Mouse (Mus musculus): ENCODE measurements around the gene Sh3gl2.

Sh3gl2 gene

DNA sequence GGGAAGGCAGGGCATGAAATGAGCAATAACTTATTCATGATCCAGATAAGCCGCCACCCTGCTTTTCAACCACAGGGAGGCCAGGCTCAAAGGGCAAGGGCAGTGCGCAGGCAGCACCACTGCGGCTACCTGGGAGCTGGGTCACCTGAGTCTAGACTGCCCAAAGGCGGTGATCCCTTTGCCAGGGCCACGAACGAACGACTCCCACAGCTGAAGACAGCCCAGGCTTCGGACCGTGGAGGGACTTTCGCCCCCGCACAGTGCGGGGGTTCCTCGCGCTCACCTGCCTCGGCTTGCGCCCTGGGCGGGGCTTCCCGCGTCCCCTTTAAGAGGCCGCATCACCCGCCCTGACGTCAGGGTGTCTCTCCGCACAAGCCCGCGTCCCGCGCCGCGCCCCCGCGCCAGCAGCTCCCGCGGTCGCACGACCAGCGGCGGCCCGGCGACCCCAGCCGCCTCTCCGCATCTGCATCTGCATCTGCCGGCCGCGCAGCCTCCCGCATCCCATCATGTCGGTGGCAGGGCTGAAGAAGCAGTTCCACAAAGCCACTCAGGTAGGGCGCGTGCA is at the start of gene Sh3gl2:
Gene Sh3gl2, plus strand, starts transcription at position 56 of the 565 bp plus-strand sequence.
- DNase-seq = peak; percentile 66 to 75

DNA sequence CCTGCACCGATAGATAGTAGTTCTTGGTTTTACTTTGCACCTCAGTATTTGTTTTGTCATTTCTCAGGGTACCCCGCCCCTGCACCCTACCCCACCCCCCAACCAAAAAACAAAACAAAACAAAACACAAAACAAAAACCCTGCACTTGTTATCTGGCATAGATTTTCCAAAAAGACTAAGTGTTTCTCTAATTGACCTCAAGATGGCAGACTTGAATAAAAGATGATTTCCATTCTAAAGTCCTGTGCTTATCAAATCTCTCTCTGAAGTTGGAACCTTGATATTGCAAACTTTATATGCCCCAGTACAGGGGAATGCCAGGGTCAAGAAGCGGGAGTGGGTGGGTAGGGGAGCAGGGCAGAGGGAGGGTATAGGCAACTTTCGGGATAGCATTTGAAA is 43.8 kb upstream of the Sh3gl2 start:
- DNase-seq = no peak

DNA sequence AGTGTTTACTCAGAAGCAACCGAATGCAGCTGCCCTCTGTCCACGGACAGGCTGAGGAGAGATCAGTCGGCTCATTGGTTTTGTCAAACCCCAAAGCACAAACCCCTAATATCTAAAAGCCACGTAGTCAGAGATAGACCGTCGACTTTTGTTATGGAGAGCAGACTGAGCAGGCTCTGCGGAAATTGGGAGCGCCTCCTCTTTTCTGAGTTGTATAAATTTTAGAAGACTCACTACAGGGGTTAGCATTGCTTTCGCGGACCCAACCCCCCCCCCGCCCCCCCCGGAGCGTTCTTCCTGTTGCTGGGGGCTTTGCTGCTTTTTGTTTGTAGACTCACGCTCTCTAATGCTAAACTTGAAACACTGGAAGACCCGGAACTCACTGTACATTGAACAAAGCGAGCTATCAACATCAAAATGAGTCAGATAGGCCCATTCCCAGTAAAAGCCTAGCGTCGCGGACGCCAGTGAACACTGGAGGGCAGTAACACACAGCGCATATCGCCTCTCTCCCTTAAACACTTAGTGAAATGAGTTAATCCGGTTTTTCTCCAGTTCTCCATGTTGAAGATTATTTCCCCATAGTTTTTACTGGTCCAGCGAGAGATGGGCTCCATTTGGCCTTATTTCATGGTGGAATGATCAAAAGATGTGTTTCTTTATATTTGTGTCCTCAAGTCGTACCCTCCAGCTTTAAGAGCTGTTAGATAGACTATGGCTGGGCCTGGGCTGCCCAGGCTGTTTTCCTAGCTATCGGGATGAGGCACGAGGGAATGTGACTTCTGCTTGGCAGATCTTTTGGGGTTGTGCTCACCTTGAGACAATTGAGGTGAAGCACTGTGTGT is 42.2 kb upstream of the Sh3gl2 start:
- peak; percentile 12 to 40 for DNase-seq

DNA sequence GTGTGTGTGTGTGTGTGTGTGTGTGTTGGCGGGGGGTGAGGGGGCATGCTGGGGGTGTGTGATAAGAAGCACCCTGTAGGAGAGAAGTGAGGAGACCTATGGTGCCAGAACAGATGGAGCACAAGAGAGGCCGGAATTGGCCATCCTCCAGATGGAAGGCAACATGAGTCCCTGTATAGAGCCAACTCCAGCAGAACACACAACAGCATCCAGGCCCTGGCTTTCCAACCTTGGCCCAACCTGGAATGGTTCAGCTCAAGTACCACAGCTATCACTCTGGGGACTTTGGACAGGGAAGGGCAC is 41.7 kb upstream of the Sh3gl2 start:
- DNase-seq = no peak

DNA sequence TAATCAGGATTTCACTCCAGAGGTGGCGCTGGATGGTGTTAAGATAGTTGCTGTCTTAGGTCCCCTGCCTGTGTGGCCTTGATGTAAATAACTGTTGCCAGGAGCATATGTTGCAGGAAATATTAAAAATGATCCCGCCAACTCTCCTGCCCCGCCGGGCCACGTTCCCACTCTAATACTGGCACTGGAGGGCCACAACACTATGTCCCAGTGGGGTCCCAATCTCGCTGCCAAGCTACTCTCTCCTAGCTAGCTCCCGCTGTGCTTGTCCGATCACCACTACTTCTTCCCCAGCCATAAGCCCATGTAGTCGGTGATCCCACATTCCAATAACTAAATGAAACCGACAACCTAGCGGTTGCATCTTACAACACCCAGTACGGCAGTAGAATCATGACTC is 36.9 kb upstream of the Sh3gl2 start:
- DNase-seq = no peak

DNA sequence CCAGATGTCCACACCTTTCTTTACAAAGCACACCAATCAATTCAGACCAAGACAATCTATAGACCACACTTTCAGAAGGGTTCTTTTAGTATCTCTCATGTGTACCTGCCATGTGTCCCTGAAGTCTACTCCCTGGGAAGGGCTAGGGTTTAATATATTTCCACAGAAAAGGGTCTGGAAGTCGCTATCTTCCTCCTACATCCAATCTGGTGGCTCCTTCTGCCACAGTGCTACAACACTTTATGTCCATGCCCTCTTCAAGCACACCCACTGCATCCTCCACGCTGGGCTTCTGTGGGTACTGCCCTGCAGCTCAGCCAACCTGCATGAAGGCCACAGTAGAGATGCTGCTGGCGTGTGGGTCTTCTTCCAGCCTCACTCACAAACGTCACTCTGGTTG is 29.5 kb upstream of the Sh3gl2 start:
- no peak for DNase-seq

DNA sequence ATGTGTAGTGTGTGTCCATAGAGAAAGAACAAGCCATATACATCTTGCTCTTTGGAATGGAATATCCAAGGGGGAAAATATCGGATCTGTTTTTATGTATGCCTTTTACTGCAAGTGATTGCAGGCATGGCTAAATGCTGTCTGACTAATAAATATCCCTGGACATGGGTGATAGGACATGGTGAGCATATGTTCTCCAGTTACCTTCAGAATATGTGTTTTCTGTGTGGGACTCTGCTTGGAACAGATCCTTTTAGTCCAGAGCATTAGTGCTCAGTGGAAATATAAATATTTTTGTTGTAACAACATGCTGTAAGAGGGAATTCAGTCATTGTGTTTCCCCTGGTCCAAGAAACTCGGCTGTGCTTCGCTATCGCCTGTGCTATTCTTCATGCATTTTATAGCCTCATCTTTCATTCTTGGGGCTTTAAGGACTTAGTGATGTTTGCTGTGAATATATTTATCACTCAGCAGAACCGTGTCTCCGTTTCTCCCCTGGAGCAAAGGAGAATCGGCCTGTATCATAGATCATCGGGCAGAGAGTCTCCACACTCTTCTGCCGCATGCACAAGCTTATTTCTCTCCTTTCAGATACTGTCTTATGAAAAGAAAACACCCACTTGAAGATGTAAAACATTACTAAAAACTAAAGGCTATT is 26.4 kb upstream of the Sh3gl2 start:
- DNase-seq = no peak

DNA sequence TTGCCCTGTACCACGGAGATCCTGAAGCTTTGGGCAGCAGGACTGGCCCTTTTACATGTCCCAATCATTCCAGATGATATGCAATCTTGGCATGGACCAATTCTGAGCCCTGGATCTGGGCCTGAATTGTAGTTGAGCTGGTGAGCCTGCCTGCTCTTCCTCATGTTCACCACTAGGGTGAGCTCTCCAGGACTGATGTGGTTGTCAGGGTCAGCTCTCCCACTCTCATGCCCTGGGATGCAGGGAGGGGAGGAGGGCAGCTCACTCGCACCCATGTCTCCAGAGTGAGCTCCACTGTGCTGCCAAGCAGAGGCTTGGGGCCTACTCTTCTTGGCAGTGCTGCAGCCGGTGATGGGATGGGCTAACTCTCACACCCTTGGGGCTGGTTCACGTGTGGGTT is 18.9 kb upstream of the Sh3gl2 start:
- no peak for DNase-seq

DNA sequence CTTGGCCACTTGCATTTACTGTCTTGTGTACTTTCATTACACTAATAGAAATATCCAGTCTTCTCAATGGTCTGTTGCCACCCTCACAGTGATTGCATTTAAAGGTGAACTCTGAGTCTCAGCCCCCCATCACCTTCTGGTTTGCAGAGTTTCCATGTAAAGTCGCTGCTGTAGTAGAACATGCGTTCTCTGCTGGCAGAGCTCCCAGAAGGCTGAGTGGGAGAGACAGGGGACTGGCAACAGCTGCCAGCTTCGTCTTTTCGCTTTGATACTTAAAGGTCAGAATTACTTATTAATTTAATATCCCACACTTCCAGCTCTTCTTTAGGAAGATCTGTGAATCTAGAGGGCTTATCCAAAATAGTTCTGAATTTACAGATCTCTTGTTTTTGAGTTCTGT is 8.7 kb upstream of the Sh3gl2 start:
- DNase-seq = no peak

DNA sequence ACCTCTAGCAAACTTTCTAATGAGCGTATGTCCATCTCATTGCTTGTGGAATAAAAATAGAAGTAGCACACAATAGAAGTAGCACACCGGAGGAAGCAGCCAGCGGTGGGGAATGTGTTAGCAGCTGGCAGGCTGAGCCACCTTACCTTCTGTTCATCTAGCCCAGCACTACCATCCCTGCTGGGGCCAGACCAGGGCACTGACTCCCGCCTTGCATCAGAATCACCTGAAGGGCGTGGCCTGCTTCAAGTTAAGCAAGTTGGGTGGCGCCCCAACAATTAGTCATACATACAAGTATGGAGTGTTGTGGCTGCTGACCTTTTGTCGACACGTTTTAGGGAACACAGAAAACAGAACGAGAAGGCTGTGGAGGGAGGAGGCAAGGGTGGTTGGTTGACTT is 6.5 kb upstream of the Sh3gl2 start:
- DNase-seq = no peak

DNA sequence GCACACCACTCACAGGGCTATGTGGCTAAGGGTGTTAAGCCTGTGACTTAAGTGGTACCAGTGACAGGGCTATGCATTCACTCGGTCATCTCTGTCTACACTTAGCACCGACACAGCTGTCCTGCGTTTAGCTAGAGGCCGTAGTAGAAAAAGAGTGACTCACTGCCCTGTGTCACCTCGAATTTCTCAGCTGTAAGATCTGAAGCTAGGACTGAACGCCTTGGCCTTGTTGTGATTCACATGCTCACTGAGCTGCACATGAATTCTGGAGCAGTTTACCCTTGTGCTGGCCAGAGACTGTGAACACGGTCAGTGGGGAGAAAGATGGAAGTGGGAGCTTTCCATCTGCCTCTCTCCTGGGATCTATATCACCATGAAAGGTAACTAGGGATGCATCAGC is 2.3 kb upstream of the Sh3gl2 start:
- no peak for DNase-seq

DNA sequence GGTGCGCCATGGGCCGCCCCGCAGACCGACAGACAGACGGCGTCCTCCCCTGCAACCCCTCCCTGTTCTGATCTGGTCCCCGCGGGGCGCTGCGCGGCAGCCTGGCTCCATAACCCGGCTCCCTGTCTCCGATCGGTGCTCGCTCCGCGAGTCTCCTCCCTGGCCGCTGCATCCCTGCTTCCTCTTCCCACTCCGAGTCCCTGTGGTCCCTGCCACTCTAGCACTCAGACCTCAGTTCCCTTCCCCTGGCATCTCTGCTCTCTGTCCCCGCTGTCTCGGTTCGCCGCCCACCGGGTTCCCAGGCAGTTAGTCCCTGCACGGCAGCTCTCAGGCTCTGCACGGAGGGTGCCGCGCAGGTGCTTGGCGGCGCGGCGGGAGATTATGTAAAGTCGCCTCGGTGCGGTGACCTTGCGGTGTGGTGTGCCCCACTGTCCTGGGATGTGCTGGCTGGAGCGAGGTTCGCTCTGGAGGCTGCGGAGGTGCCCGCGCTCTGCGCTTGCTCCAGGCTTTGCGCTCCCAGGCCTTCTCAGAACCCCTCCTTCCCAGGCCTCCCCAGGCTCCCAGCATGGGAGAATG is 798 bp downstream of the Sh3gl2 start:
- DNase-seq = peak; percentile 22 to 36

DNA sequence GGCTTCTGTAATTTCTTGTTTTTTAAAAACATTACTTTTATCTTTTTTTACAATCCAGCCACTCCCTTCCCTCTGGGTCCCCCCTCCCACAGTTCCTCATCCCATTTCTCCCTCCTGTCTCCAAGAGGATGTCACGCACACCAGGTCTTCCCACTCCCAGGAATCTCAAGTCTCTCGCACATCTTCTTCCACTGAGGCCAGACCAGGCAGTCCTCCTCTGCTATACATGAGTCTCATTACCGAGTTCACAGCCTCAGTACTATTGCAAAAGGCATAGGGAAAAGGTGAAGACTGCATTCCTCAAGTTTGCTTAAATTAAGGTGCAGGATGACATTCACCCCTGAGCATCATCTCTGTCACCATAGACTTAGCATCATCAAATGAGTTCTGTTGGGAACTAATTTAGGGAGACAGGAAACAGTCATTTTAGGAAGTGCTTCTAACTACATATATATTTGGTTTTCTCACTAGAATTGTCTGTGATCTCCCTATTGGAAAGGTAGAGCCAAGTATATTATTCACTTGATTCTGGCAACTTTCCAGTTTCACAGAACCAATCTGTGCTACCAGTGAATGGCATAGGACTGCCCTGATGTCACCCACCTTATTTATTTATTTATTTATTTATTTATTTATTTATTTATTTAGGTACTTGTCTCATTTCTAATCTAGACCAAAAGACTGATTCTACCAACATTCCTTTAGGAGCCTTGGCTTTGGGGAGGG is 1.9 kb downstream of the Sh3gl2 start:
- no peak for DNase-seq

DNA sequence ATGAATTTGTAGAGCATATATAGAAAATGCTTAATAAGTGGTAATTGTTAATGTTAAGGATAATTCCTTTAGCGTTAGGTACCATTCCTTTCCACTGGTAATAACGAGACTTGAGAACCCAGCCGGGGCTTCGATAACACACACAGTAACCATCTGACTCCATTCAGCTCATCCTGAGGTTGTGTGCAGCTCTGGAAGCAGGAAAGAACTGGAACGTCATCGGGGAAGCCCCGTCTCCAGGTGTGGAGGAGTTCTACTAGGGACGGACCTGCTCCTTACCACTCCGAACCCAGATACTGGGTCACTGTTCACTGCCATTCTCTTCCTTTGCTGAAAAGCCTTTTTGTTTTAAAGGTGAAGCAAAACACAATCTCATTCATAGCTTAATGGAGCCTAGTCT is 2.6 kb downstream of the Sh3gl2 start:
- no peak for DNase-seq

DNA sequence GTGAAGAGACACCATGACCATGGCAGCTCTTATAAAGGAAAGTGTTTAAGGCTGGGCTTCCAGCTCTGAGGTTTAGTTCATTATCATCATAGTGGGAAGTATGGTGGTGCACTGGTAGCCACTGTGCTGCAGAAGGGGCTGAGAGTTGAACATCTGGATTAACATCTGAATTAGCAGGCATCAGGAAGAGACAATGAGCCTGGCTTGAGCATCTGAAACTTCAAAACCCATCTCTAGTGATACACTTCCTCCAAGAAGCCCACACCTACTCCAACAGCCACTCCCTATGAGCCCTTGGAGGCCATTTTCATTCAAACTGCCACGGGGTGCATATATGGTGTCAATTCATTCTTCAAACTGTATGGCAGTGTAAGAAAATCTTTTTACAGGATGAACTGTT is 3.6 kb downstream of the Sh3gl2 start:
- DNase-seq = no peak

DNA sequence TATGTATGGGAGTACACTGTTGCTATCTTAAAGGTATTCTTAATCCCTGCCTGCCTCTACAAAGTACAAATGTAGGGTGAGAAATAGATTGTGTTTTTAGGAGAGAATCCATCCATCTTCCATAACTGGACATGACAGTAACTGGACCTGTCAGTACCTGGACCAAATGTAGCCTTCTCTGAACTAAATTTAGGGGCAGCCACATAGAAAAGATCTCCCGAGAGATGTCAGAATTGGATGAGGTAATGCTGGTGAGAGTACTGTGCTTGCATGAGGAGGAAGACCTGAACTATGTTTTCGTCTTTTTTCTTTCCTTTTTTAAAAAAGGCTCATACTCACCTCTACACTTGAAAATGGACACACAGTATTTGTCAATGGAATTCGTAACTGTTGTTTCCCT is 6.0 kb downstream of the Sh3gl2 start:
- DNase-seq = no peak

DNA sequence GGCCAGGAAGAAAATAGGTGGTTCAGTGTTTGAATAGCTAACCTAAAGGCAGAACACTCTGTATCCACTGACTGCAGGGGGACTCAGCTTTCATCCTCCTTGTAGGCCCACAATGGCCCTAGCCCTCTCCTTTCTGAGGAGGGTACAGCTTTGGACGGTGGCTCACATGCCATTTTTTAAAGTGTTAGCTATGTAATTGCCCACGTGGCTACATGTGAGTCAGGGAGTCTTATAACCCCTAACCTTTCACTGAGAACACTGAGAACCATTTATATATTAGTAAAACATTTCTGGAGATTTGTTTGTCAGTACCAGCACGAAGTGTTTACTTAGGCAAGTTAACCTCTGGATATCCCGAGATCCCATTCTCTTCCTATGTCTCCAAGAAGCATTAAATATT is 12.1 kb downstream of the Sh3gl2 start:
- no peak for DNase-seq

DNA sequence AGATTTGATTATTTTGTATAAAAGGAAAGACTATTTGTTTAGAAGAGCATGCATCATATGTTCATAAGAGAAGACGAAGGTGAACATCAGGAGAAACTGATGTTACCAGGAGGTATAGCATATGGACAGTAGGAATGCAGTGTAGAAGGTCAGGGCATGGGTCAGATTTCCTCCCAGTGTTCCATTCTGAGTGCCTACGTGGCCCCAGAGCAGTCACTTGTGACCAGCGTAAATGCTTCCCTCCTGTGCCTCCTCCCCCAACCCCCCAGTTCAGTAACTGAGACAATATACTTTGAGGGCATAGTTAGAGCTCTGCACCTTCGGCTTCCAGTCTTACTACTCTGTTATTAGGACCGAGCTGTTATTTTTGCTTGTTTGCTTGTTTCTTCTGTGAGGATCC is 17.8 kb downstream of the Sh3gl2 start:
- no peak for DNase-seq

DNA sequence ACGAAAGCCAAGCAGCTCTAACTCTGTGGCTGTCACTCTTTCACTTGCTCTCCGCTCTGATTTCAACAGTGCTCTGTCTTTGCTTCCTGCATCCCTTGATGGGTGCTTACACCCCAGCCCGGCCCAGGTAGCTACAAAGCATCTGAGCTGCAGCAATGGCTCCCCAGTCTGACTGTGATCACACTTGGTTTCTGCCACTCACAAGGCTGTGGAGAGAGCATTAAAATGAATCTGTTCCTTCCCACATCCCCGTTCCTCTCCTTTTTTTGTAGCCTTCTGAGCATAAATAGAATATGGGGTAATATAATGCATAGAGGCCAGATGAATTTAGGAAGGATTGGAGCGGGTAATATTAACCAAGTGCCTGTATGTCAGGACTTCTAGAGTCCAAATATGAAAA is 21.8 kb downstream of the Sh3gl2 start:
- no peak for DNase-seq

DNA sequence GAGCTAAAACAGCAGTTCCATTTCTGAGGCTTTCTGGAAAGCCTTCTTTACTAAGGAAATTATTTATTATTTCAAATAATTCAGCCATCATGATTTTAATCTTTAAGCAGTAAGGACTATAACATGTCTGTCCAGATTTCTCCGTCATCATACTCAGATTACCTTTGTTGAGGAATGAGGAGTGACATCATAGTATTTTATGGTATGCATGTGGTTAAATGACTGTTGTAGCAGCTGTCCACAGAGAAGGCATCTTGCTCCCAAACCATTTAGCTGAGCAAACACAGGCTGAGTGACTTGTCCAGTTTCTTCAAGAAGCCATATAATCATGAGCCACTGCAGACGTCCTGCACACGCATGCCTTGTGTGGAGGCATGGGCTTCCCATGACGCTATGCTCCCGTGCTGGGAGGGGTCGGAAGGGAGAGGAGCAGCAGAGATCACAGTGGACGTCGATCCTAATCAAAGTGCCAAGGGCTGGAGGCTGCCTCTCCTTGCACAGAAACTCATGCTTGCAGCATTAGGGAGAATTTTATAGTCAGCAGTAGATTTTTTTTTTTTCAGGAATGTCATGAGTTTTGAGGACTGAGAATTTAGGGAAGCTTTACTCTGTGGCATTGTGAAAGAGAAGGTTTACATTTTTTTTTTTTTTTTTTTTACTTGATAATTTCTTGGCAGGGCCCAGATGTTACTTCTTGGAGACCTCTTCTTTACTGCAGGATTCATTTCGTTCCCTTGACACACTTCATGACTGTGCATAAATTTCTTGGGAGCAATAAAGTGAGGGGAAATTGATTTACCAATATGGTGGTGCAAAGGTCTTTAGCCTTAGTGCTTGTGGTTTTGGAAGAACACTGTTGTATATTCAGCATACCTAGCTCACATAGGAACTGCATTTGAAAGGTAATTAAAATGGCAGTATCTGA is 23.0 kb downstream of the Sh3gl2 start:
- no peak for DNase-seq

DNA sequence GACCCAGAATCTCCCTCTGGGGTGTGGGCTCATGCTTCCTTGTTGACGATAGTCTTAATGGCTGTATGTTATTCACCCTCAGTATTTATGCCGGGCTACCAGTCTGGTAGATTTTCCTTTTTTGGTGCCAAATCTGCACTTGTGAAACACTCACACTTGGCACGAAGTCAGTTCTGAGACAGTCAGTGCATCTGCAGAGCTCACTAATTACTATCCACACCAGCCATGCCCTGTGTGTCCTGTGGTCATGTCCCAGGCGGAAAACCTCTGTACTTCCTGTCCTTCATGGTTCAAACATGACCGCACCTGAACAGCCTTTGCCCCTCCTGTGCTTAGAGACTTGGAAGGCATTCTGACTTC is 23.6 kb downstream of the Sh3gl2 start:
- no peak for DNase-seq

All from kidney, adult 8-10 months (tissue).